ENCODE assay signal across 9 mouse cellular contexts in the genomic region with DNA sequence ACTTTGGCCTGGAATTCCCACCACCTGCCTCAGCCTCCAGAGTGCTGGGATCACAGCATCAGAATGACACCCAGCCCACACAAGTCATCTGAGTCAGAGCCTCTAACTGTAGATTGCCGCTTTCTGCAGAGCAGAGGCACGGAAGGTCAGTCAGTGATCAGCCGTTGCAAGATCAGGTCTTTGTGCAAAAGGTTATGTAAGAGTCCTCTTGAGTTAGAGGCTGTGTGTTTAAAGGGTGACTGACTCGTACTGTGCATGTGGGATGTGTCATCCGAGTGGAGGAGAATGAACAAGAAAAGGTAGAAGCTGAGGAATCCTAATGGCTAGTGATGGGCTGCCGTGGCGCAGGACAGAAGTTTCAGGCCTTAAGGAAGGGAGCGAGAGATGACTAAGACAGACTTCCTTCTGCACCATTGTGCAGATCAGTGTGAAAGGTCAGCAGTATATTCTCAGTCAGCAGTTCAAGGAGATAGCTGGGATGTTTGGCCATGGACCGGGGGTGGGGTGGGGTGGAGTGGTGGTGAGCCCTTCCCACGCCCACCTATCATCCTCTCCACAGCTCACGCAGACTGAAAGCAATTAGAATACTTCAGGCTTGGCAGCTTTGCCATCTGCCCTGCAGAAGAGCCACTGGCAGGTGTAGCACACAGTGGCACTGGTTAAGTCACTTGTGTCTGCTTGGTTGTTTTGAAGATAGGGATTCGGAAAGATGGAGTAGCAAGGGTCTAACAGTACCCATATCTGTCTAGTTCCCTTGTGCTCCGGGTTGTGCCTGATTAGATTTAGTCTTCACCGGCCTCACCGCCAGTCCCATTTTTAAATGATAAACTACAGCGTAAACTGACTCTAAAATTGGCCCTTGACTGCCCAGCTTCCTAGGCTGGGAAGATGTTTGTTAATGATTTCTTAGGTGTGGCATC. TPM values are rescaled to one million over a fixed set of nuclear protein-coding genes. Genes with fewer than 3 reads are reported as not detected.
DNase-seq lines count a peak whose midpoint lies in the region; ATAC-seq and TF ChIP-seq lines count a peak whose summit lies in the region.
"Had no signal": no experiment of that assay in that cellular context is flagged by ENCODE, and none has a peak within 500 bp of the region (broad histone marks: within the 10 kb centered on the region; RNA-seq: fewer than 3 reads in every experiment).

No protein-coding gene starts in this region.

- H3K4me1 ChIP-seq in midbrain, embryonic 16.5 days (ENCODE audit: control insufficient read depth, insufficient read depth, low read length): peaks cover 16% of the 10 kb centered on the region
- H3K4me1 ChIP-seq in cerebellum, adult 2 months (ENCODE audit: control insufficient read depth, insufficient read depth, low read length): no peaks in the 10 kb centered on the region

- 83% methylated on average over 16 of the region's 16 CpGs for WGBS in midbrain, embryonic 16.5 days
- 83% methylated on average over 16 of the region's 16 CpGs for WGBS in cerebellum, adult 2 months

- ATAC-seq in midbrain, embryonic 16.5 days: no peak

- no peak overlapping the region for H3K4me3 ChIP-seq in midbrain, embryonic 16.5 days (ENCODE audit: low read depth, low read length)
- no peak overlapping the region for H3K4me3 ChIP-seq in cerebellum, adult 2 months (replicated peaks; ENCODE audit: insufficient read depth, low read depth, low read length)
- H3K4me3 ChIP-seq: embryonic facial prominence, embryonic 12.5 days had no signal

- no peak overlapping the region for H3K4me2 ChIP-seq in midbrain, embryonic 16.5 days (ENCODE audit: low read length)
- H3K4me2 ChIP-seq: embryonic facial prominence, embryonic 12.5 days had no signal

- H3K36me3 ChIP-seq in midbrain, embryonic 16.5 days (ENCODE audit: control insufficient read depth, insufficient read depth, low read length): peaks cover 5% of the 10 kb centered on the region; the same call in 1 of the 2 replicates

- DNase-seq in kidney, adult 11 months: peak; percentile 36
- no peak for DNase-seq in kidney, postnatal 10 days
- DNase-seq in brain, adult 2 months (ENCODE audit: low read depth, low spot score): peak; percentile 73
- peak; percentile 9 to 60 for DNase-seq in kidney, postnatal 25 days
- no peak for DNase-seq in ovary, postnatal 10 days (ENCODE audit: low spot score)
- DNase-seq in cerebellum, adult 2 months: no peak
- DNase-seq in spleen, postnatal 36 days (ENCODE audit: low spot score in 2 of 2): no peak

- no peak overlapping the region for H3K9ac ChIP-seq in midbrain, embryonic 16.5 days (ENCODE audit: low read depth, low read length)
- H3K9ac ChIP-seq: embryonic facial prominence, embryonic 12.5 days had no signal

- TF ChIP-seq CTCF in cerebellum, adult 2 months (IDR thresholded peaks at IDR 0.05; ENCODE audit: borderline replicate concordance, insufficient read depth, low read depth, low read length): no peak

- peak overlapping the region; percentile 46 for H3K27ac ChIP-seq in midbrain, embryonic 16.5 days (ENCODE audit: low read length)
- no peak overlapping the region for H3K27ac ChIP-seq in cerebellum, adult 2 months (ENCODE audit: insufficient read depth, low read length)
- H3K27ac ChIP-seq: embryonic facial prominence, embryonic 12.5 days had no signal

- no peaks in the 10 kb centered on the region for H3K9me3 ChIP-seq in midbrain, embryonic 16.5 days (replicated peaks; ENCODE audit: control insufficient read depth, low read length, poor library complexity, severe bottlenecking)
- H3K9me3 ChIP-seq: embryonic facial prominence, embryonic 12.5 days had no signal

- TF ChIP-seq POLR2A in cerebellum, adult 2 months (IDR thresholded peaks at IDR 0.05; ENCODE audit: borderline replicate concordance, insufficient read depth, low read length): no peak

- no peaks in the 10 kb centered on the region for H3K27me3 ChIP-seq in midbrain, embryonic 16.5 days (ENCODE audit: control insufficient read depth, insufficient read depth, low read depth, low read length)
- H3K27me3 ChIP-seq in cerebellum, adult 2 months (ENCODE audit: control insufficient read depth, insufficient read depth, low read length): no peaks in the 10 kb centered on the region
- H3K27me3 ChIP-seq: embryonic facial prominence, embryonic 12.5 days had no signal

RNA-seq across cellular contexts. Expression of gene Ptp4a2, which starts 44.3 kb away (rescaled TPM):
- polyA plus RNA-seq in midbrain, embryonic 16.5 days (2015; fragmentation: Nextera tagmentation; extraction: Ambion mirVana): 222 and 255 TPM in 2 replicates
- 62.8 and 66.3 TPM in 2 replicates for polyA plus RNA-seq in cerebellum, adult 2 months (2012; rRNA removed)

Comparison
In these comparisons a context has a peak if more than half of its experiments do, and no peak if none do; other contexts are left out.
1. DNase-seq: peak in kidney, adult 11 months (single experiment), brain, adult 2 months (single experiment) and kidney, postnatal 25 days (2 of 2); none in kidney, postnatal 10 days (single experiment), ovary, postnatal 10 days (single experiment), cerebellum, adult 2 months (0 of 2) and spleen, postnatal 36 days (0 of 2).